Mouse (Mus musculus): ENCODE results near the gene Anp32a. TPM values are rescaled to one million over a fixed set of nuclear protein-coding genes. Genes with fewer than 3 reads are reported as not detected.

Gene Anp32a
- total and polyA plus RNA-seq, 3 experiments = 9.8 to 501 (median 278) TPM

GRCm38 (mm10) chr9:62407357-62408146 is 66.5 kb downstream of the Anp32a start:
- DNase-seq = no peak

GRCm38 (mm10) chr9:62418742-62419141 is 77.6 kb downstream of the Anp32a start:
- DNase-seq = no peak

- DNase-seq = peak; percentile 47
These were observed 79.3 kb downstream of the Anp32a start for GRCm38 (mm10) chr9:62420261-62420917.

- DNase-seq = peak; percentile 90
These were observed 79.9 kb downstream of the Anp32a start for GRCm38 (mm10) chr9:62421027-62421426.

GRCm38 (mm10) chr9:62421911-62422310 is 80.8 kb downstream of the Anp32a start:
- no peak for DNase-seq

GRCm38 (mm10) chr9:62422926-62423325 is 81.8 kb downstream of the Anp32a start:
- DNase-seq = no peak

- no peak for DNase-seq
These were observed 82.8 kb downstream of the Anp32a start for GRCm38 (mm10) chr9:62423871-62424270.

GRCm38 (mm10) chr9:62425265-62425664 is 84.2 kb downstream of the Anp32a start:
- peak; percentile 32 for DNase-seq

GRCm38 (mm10) chr9:62426021-62426420 is 84.9 kb downstream of the Anp32a start:
- DNase-seq = no peak

GRCm38 (mm10) chr9:62426531-62426930 is 85.4 kb downstream of the Anp32a start:
- no peak for DNase-seq

GRCm38 (mm10) chr9:62427010-62427409 is 85.9 kb downstream of the Anp32a start:
- peak; percentile 80 for DNase-seq

Other genes starting within 250 kb of the Anp32a start
- 10 to 100 TPM; 31.2 to 52.0 TPM for gene Glce, start 218.6 kb upstream of the Anp32a start, total RNA-seq (2021)
- 1.4 and 2.4 TPM in 2 replicates for gene Glce, start 218.6 kb upstream of the Anp32a start, polyA plus RNA-seq (2012; rRNA removed)
- gene Spesp1, start 59.1 kb upstream of the Anp32a start, total RNA-seq (2021) = not detected
- not detected in 2 replicates for gene Spesp1, start 59.1 kb upstream of the Anp32a start, polyA plus RNA-seq (2012; rRNA removed)
- gene Coro2b, start 195.8 kb downstream of the Anp32a start, total RNA-seq (2021) = 10 to 100 TPM; 13.1 to 15.3 TPM
- gene Coro2b, start 195.8 kb downstream of the Anp32a start, polyA plus RNA-seq (2012; rRNA removed) = 14.3 and 15.5 TPM in 2 replicates

All from adrenal gland, adult 2 months (tissue).